Mouse (Mus musculus) forebrain, embryonic 14.5 days (tissue): ENCODE data around the gene H2al1e. TPM values are rescaled to one million over a fixed set of nuclear protein-coding genes. Genes with fewer than 3 reads are reported as not detected.
"Not testable (repeated sequence)": the region's sequence is repeated elsewhere in the genome, so short reads cannot be mapped to it uniquely, and the experiment has no call there.

Experiments
- ATAC-seq: fragments of 200-750 bp; cut with Nextera tagmentation; 2 replicates; pipeline ENCODE4 v1.8.0; 2017; ENCODE audit warnings: mild to moderate bottlenecking, moderate library complexity
- DNase-seq: peaks from one replicate; pipeline ENCODE4 v3.0.0-alpha.2; 2015; ENCODE audit warnings: low spot score
- H3K27ac ChIP-seq: fragments of 300-500 bp; sonication (generic); 2 replicates; pipeline ENCODE4 v1.5.1; 2014; ENCODE audit warnings: low read depth, mild to moderate bottlenecking, control low read depth, low read length, moderate library complexity
- H3K27me3 ChIP-seq: fragments of 300-500 bp; sonication (generic); replicated peaks from 2 replicates; pipeline ENCODE4 v1.6.1; 2014; ENCODE audit warnings: low read length, control low read depth, mixed read lengths; ENCODE audit not compliant: control insufficient read depth, insufficient read depth
- H3K36me3 ChIP-seq: fragments of 300-500 bp; sonication (generic); 2 replicates; pipeline ENCODE4 v1.6.1; 2014; ENCODE audit warnings: low read length, control low read depth; ENCODE audit not compliant: control insufficient read depth, insufficient read depth
- H3K4me1 ChIP-seq: fragments of 300-500 bp; sonication (generic); 2 replicates; pipeline ENCODE4 v1.6.1; 2014; ENCODE audit warnings: antibody characterized with exemption, low read length, control low read depth; ENCODE audit not compliant: control insufficient read depth, insufficient read depth
- H3K4me2 ChIP-seq: fragments of 300-500 bp; sonication (generic); 2 replicates; pipeline ENCODE4 v1.6.1; 2014; ENCODE audit warnings: mild to moderate bottlenecking, control low read depth, low read length
- H3K4me3 ChIP-seq: fragments of 300-500 bp; sonication (generic); 2 replicates; pipeline ENCODE4 v1.5.1; 2014; ENCODE audit warnings: low read depth, low read length, control low read depth
- H3K9ac ChIP-seq: fragments of 300-500 bp; sonication (generic); 2 replicates; pipeline ENCODE4 v1.6.1; 2014; ENCODE audit warnings: mild to moderate bottlenecking, low read length, control low read depth, moderate library complexity
- H3K9me3 ChIP-seq: fragments of 300-500 bp; sonication (generic); replicated peaks from 2 replicates; pipeline ENCODE4 v1.6.1; 2016; ENCODE audit warnings: low read length, control low read depth, mixed read lengths; ENCODE audit not compliant: control insufficient read depth
- WGBS: fragments of 180-500 bp; shearing (Covaris S2); extraction: QIAGEN DNeasy Blood & Tissue Kit; methylation state at CpG from one replicate; pipeline ENCODE4 v1.1.7; 2014; 5-methylcytosine and 5-hydroxymethylcytosine counted together
- polyA plus RNA-seq: library from polyadenylated mRNA; unstranded; fragments of >200 nt; fragmentation: Nextera tagmentation; extraction: Ambion mirVana; gene quantifications from 2 replicates; pipeline ENCODE4 v1.2.1, GENCODE M21; 2014

Gene H2al1e
- polyA plus RNA-seq, 1 experiment from 2014 or later = not detected

- H3K36me3 ChIP-seq, H3K4me1 ChIP-seq, H3K27ac ChIP-seq, H3K27me3 ChIP-seq, H3K4me3 ChIP-seq, H3K9me3 ChIP-seq, ATAC-seq, H3K4me2 ChIP-seq, DNase-seq, H3K9ac ChIP-seq: not testable (repeated sequence)
- no CpG with 5 or more reads among the region's 3 CpGs for WGBS
Measured at GRCm38 (mm10) chrX:11298957-11299356, 12.8 kb upstream of the H2al1e start, which contains the start of gene H2al1a. Gene H2al1a, plus strand, starts transcription at chrX:11299257.

GRCm38 (mm10) chrX:11302132-11302531, 9.6 kb upstream of the H2al1e start, which contains the start of gene H2al1b:
Gene H2al1b, plus strand, starts transcription at chrX:11302432.
- H3K27me3 ChIP-seq, H3K36me3 ChIP-seq, H3K9ac ChIP-seq, H3K9me3 ChIP-seq, H3K4me1 ChIP-seq, DNase-seq, ATAC-seq, H3K4me2 ChIP-seq, H3K4me3 ChIP-seq, H3K27ac ChIP-seq: not testable (repeated sequence)
- 85% methylated on average over 1 of the region's 3 CpGs for WGBS

- WGBS = 75% methylated on average over 1 of the region's 6 CpGs
- H3K27me3 ChIP-seq, H3K36me3 ChIP-seq, H3K4me3 ChIP-seq, H3K27ac ChIP-seq, H3K9ac ChIP-seq, H3K4me2 ChIP-seq, DNase-seq, H3K4me1 ChIP-seq, H3K9me3 ChIP-seq, ATAC-seq: not testable (repeated sequence)
Measured at GRCm38 (mm10) chrX:11305355-11305754, 6.4 kb upstream of the H2al1e start, which contains the start of gene H2al1c. Gene H2al1c, plus strand, starts transcription at chrX:11305655.

- WGBS = no CpG with 5 or more reads among the region's 6 CpGs
- H3K27me3 ChIP-seq, H3K36me3 ChIP-seq, H3K4me2 ChIP-seq, H3K4me1 ChIP-seq, H3K4me3 ChIP-seq, ATAC-seq, DNase-seq, H3K9me3 ChIP-seq, H3K9ac ChIP-seq, H3K27ac ChIP-seq: not testable (repeated sequence)
Measured at GRCm38 (mm10) chrX:11308524-11308923, 3.2 kb upstream of the H2al1e start, which contains the start of gene H2al1d. Gene H2al1d, plus strand, starts transcription at chrX:11308824.

- not testable (repeated sequence) for H3K27me3 ChIP-seq, H3K9me3 ChIP-seq, H3K4me1 ChIP-seq, H3K4me2 ChIP-seq, ATAC-seq, H3K27ac ChIP-seq, H3K4me3 ChIP-seq, H3K36me3 ChIP-seq, H3K9ac ChIP-seq, DNase-seq
- no CpG with 5 or more reads among the region's 6 CpGs for WGBS
Measured at GRCm38 (mm10) chrX:11314858-11315257, 3.1 kb downstream of the H2al1e start, which contains the start of gene H2al1f. Gene H2al1f, plus strand, starts transcription at chrX:11315158.

GRCm38 (mm10) chrX:11317956-11318355, 6.2 kb downstream of the H2al1e start, which contains the start of gene H2al1g:
Gene H2al1g, plus strand, starts transcription at chrX:11318256.
- not testable (repeated sequence) for ATAC-seq
- no CpG with 5 or more reads among the region's 3 CpGs for WGBS

GRCm38 (mm10) chrX:11321192-11321591, 9.5 kb downstream of the H2al1e start, which contains the start of gene H2al1h:
Gene H2al1h, plus strand, starts transcription at chrX:11321492.
- not testable (repeated sequence) for H3K4me1 ChIP-seq, H3K9me3 ChIP-seq, H3K27me3 ChIP-seq, H3K9ac ChIP-seq, H3K36me3 ChIP-seq, H3K4me3 ChIP-seq, DNase-seq, H3K4me2 ChIP-seq, H3K27ac ChIP-seq, ATAC-seq
- no CpG with 5 or more reads among the region's 6 CpGs for WGBS

More at GRCm38 (mm10) chrX:11317956-11318355, 6.2 kb downstream of the H2al1e start, which contains the start of gene H2al1g:
- not testable (repeated sequence) for H3K9me3 ChIP-seq, H3K4me2 ChIP-seq, H3K27me3 ChIP-seq, DNase-seq, H3K9ac ChIP-seq, H3K4me3 ChIP-seq, H3K36me3 ChIP-seq, H3K4me1 ChIP-seq, H3K27ac ChIP-seq

- no CpG with 5 or more reads among the region's 5 CpGs for WGBS
- H3K36me3 ChIP-seq, H3K4me1 ChIP-seq, H3K27me3 ChIP-seq, H3K4me2 ChIP-seq, ATAC-seq, DNase-seq, H3K9ac ChIP-seq, H3K9me3 ChIP-seq, H3K4me3 ChIP-seq, H3K27ac ChIP-seq: not testable (repeated sequence)
Measured at GRCm38 (mm10) chrX:11324359-11324758, 12.6 kb downstream of the H2al1e start, which contains the start of gene H2al1i. Gene H2al1i, plus strand, starts transcription at chrX:11324659.

GRCm38 (mm10) chrX:11327522-11327921, 15.8 kb downstream of the H2al1e start, which contains the start of gene H2al1j:
Gene H2al1j, plus strand, starts transcription at chrX:11327822.
- H3K4me1 ChIP-seq, H3K4me3 ChIP-seq, H3K27me3 ChIP-seq, H3K9me3 ChIP-seq, DNase-seq, H3K27ac ChIP-seq, H3K4me2 ChIP-seq, H3K36me3 ChIP-seq, H3K9ac ChIP-seq, ATAC-seq: not testable (repeated sequence)
- WGBS = 89% methylated on average over 2 of the region's 2 CpGs
